Mouse (Mus musculus) cerebellum, postnatal 14 days (tissue): ENCODE data around the gene Wdr59.

Experiments used
- DNase-seq, 2 experiments: peaks; one replicate each; pipeline ENCODE4 v3.0.0; 2021; ENCODE audit warnings: mixed read lengths in 2 of 2

The Wdr59 gene

GRCm38 (mm10) chr8:111521713-111522429 is at the start of gene Wdr59:
Gene Wdr59, minus strand, starts transcription at chr8:111522092.
- DNase-seq, result peak; percentile 99

GRCm38 (mm10) chr8:111571661-111572060 is 49.8 kb upstream of the Wdr59 start:
- DNase-seq, result no peak

- DNase-seq, result no peak
Measured at GRCm38 (mm10) chr8:111570432-111570831, 48.5 kb upstream of the Wdr59 start.

DNA sequence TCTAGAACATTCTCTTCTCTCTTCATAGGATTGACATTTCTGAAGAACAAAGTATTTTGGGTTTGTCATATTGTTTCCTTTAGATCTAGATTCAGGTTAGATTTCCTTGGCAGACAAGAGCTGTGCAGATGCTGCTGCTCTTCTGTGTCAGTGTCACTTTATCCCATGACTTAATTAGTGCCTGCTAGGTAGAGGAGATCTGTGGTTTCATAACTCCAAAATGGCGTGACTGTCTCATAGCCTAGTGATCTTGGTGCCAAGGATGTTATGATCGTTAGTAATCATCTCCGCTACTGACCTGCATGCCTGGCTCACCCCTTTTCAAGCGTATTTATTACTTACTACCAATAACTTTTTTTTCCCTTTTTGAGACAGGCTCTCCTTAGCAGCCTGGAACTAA is 48.0 kb upstream of the Wdr59 start:
- DNase-seq, result peak in 1 of 2 experiments; percentile 13

DNA sequence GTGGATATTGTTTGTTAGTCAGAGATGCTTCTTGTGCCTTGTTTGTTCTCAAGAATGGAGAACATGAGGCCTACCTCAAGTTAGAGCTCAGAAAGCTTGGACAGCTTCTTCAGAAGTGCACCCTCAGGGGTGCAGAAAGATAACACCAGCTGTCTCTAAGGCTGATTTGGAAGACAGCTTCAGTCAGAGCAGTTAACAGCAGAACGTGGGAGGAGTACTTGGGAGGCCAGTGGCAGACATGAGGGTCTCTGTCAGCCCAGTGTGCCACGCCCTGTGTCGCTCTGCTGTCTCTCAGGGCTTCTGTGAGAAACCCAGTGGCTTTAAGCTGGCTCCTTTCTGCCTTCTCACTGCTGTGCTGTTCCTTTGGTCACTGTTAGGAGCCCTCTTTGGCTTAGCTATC is 46.1 kb upstream of the Wdr59 start:
- DNase-seq, result no peak

DNA sequence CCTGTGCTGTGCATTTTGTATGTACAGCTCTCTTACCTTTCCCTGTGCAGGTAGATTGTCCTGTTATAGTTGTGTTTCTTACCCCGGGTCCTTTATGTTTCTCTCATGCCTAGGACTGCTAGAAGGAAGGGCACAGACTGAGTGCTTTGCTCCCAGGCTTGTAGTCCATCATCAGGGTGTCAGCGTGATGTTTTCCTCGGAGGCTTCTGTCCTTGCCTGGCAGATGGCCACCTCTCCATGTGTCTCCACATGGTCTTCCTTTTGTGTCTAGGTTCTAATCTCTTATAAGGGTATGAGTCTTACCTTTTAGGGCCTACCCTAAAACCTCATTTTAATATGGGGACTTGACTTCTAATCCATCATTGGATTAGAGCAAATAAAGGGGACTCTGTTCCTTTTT is 45.7 kb upstream of the Wdr59 start:
- DNase-seq, result peak; percentile 58 to 66

DNA sequence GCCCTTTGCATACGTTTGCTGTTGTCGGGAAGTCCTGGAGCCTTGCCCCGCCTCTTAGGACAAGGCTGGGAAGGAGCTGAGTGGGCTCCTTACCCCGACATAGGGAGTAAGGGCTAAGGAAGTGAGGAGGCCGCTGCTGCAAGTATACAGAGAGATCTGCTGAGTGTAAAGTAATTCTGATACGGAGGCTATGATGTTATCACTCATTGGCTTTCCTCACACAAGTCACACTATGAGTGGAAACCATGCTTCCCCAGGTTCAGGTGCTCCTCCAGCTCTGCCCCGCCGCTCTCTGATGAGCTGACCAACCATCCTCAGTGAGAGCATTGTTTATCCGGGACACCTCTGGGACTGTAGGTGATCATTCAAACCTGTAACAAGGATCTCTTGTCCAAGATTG is 44.4 kb upstream of the Wdr59 start:
- DNase-seq, result no peak

- DNase-seq, result peak in 1 of 2 experiments; percentile 29
Measured at GRCm38 (mm10) chr8:111565784-111566191, 43.9 kb upstream of the Wdr59 start.

DNA sequence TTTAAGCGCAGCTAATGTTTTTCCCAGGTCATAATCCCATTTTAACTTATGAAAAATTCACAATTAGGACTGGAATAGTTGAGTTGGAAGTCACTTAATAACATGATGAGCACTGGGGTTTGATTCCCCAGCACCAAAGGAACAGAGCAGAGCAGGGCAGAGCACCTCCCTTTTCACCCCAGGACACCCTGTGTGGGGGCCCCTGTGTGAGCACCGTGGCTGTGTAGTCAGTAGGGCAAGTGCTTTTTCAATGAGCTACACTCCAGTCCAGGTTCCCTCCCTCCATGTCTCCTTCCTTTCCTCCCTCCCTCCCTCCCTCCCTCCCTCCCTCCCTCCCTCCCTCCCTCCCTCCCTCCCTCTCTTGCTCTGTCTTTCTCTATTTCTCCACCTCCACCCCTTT is 42.2 kb upstream of the Wdr59 start:
- no peak for DNase-seq

- no peak for DNase-seq
Measured at GRCm38 (mm10) chr8:111563687-111564086, 41.8 kb upstream of the Wdr59 start.

- no peak for DNase-seq
Measured at GRCm38 (mm10) chr8:111563075-111563474, 41.2 kb upstream of the Wdr59 start.

- no peak for DNase-seq
Measured at GRCm38 (mm10) chr8:111562274-111562803, 40.4 kb upstream of the Wdr59 start.

GRCm38 (mm10) chr8:111561824-111562223 is 39.9 kb upstream of the Wdr59 start:
- DNase-seq, result no peak

GRCm38 (mm10) chr8:111551511-111552130 is 29.7 kb upstream of the Wdr59 start:
- DNase-seq, result no peak

- DNase-seq, result no peak
Measured at GRCm38 (mm10) chr8:111550002-111550870, 28.3 kb upstream of the Wdr59 start.

GRCm38 (mm10) chr8:111548201-111548600 is 26.3 kb upstream of the Wdr59 start:
- DNase-seq, result no peak

GRCm38 (mm10) chr8:111547144-111547543 is 25.3 kb upstream of the Wdr59 start:
- DNase-seq, result no peak

GRCm38 (mm10) chr8:111545406-111546156 is 23.7 kb upstream of the Wdr59 start:
- no peak for DNase-seq

- no peak for DNase-seq
Measured at GRCm38 (mm10) chr8:111543712-111544380, 22.0 kb upstream of the Wdr59 start.

GRCm38 (mm10) chr8:111539422-111540076 is 17.7 kb upstream of the Wdr59 start:
- DNase-seq, result no peak

DNA sequence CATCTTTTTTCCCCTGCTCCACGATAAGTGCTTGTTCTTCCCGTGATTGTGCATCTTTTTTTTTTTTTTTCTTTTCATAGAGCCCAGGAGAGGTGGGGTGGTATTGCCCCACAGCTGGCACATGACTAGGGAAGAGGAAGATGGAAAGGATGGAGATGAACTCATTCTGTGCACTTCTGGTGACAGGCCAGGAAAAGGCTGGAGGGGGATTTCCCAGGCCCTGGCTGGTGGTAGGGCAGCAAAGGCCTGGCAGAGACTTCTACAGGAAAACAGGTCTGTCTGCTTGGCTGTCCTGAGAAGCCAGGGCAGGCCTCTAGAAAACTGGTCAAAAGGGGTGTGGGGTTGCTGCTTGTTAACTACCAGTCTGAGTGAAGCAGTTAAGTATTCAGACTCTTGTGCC is 16.3 kb upstream of the Wdr59 start:
- peak; percentile 55 to 57 for DNase-seq
